Mouse (Mus musculus) MEL (cell line): ENCODE data around the gene Ciz1.

Source experiments
- CTCF ChIP-seq, 3 experiments: IDR thresholded peaks in 2 of 3; conservative IDR thresholded peaks in 1 of 3; 2 replicates each; pipeline ENCODE4 v1.5.1; 2011 to 2012; ENCODE audit warnings: low read length in 3 of 3, low read depth in 2 of 3, mild to moderate bottlenecking in 2 of 3, improper control_type of control experiment in 1 of 3, inconsistent platforms in 1 of 3, mixed read lengths in 1 of 3, moderate library complexity in 1 of 3; ENCODE audit not compliant: control insufficient read depth in 1 of 3, insufficient read depth in 1 of 3, poor library complexity in 1 of 3, severe bottlenecking in 1 of 3
- ELF1 ChIP-seq: IDR thresholded peaks from 2 replicates; pipeline ENCODE4 v1.6.1; 2014; ENCODE audit warnings: low read depth, mild to moderate bottlenecking, inconsistent platforms, low read length, improper control_type of control experiment, moderate library complexity
- EP300 ChIP-seq, 2 experiments: IDR thresholded peaks; 2 replicates each; pipeline ENCODE4 v1.6.1; 2011; ENCODE audit warnings: improper control_type of control experiment in 2 of 2, low read length in 2 of 2, low read depth in 1 of 2, mild to moderate bottlenecking in 1 of 2
- GATA1 ChIP-seq: IDR thresholded peaks from 2 replicates; pipeline ENCODE4 v1.6.1; 2011; ENCODE audit warnings: low read depth, low read length, improper control_type of control experiment
- MAX ChIP-seq: IDR thresholded peaks from 2 replicates; pipeline ENCODE4 v1.6.1; 2011; ENCODE audit warnings: low read length, improper control_type of control experiment
- POLR2A ChIP-seq, 2 experiments: IDR thresholded peaks; 2 replicates each; pipeline ENCODE4 v1.6.1; 2011 to 2012; ENCODE audit warnings: low read length in 2 of 2, mild to moderate bottlenecking in 2 of 2, control low read depth in 1 of 2, improper control_type of control experiment in 1 of 2, low read depth in 1 of 2, moderate library complexity in 1 of 2; ENCODE audit not compliant: control insufficient read depth in 1 of 2, insufficient read depth in 1 of 2, poor library complexity in 1 of 2
- RCOR1 ChIP-seq: IDR thresholded peaks from 2 replicates; pipeline ENCODE4 v1.6.1; 2012; ENCODE audit warnings: low read depth, mild to moderate bottlenecking, inconsistent platforms, low read length, improper control_type of control experiment
- TBP ChIP-seq: IDR thresholded peaks from 2 replicates; pipeline ENCODE4 v1.8.0; 2011; ENCODE audit warnings: low read depth, low read length, improper control_type of control experiment
- USF1 ChIP-seq: IDR thresholded peaks from 2 replicates; pipeline ENCODE4 v1.6.1; 2014; ENCODE audit warnings: low read depth, mild to moderate bottlenecking, inconsistent platforms, low read length, improper control_type of control experiment, moderate library complexity

DNA sequence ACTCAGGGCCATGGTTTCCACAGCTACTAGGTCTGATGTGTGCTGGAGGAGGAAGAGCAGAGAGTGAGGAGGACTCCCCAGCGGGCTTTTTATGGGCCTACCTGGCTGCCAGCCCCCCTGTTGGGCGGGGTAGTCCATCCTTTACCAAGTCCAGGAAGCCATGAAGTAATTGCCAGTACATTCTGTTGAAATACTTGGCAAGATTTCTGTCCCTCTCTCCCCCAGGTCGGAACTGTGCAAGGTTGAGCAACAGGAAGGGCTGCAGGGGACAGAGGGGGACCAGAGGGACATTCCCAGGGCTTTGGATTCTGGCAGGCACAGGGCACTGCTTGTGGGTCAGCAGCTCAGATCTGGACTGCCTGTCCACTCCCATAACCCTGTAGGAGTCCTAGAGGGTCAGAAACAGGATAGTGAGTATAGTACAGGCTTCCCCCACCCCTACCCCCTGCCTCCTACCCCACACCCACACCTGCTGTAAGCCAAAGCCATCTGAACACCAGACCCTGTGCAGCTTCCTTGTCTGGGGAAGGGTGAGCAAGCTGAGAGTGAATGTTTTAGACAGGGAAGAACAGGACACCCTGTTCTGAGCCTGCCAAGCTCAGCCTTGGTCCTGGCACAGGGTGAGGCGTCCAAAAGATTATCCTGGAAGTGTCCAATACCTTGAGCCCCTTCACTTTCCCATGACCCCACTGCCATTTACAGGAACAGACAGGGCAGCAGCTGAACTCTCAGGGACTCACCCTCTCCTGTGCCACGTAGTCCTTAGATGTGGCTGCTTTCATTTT, 35.8 kb downstream of the Ciz1 start, which contains the start of gene Lcn2:
- TF ChIP-seq POLR2A (IDR thresholded peaks at IDR 0.05; ENCODE audit: control insufficient read depth in 1 of 2, insufficient read depth in 1 of 2, low read depth in 1 of 2, low read length in 2 of 2, poor library complexity in 1 of 2) = no peak
- no peak for TF ChIP-seq CTCF (IDR thresholded peaks at IDR 0.05 in 2 of 3, conservative IDR thresholded peaks at IDR 0.05 in 1 of 3; ENCODE audit: control insufficient read depth in 1 of 3, insufficient read depth in 1 of 3, low read depth in 2 of 3, low read length in 3 of 3, poor library complexity in 1 of 3, severe bottlenecking in 1 of 3)
- no peak for TF ChIP-seq GATA1
- TF ChIP-seq TBP = no peak
- no peak for TF ChIP-seq EP300 (IDR thresholded peaks at IDR 0.05; ENCODE audit: low read depth in 1 of 2, low read length in 2 of 2)
- no peak for TF ChIP-seq RCOR1
- TF ChIP-seq ELF1 = no peak
- TF ChIP-seq MAX = no peak
- no peak for TF ChIP-seq USF1
